Mouse (Mus musculus) heart, adult 2 months (tissue): ENCODE results near the gene Dnase2b.

Experiments
- CTCF ChIP-seq: fragments of 200-600 bp; IDR thresholded peaks from 2 replicates; pipeline ENCODE4 v1.8.1; 2022; ENCODE audit warnings: antibody characterized with exemption, mild to moderate bottlenecking, moderate library complexity
- POLR2A ChIP-seq: fragments of 200-500 bp; IDR thresholded peaks from 2 replicates; pipeline ENCODE4 v1.6.1; 2011; ENCODE audit warnings: mild to moderate bottlenecking, low read depth, low read length, control low read depth; ENCODE audit not compliant: insufficient read depth

DNA sequence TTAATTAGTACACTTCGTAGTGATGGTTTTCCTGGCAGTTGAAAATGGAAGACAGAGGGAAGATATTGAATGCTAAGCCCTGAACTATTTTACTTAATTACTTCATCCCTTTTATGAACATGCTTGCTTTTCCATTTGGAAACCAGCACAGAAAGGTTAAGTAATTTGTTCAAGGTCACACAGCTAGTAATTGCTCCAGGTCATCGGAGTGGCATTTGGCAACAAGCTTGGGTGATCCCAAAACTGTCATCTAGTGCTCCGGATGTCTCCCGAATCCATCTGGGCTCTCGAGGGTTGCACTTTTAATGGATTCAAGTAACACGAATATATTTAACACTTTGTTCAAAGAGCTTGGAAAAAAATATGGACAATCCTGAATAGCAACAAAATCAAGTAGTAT, 44.5 kb downstream of the Dnase2b start:
- TF ChIP-seq CTCF: no peak
- no peak for TF ChIP-seq POLR2A
